Mouse (Mus musculus) forebrain, embryonic 11.5 days (tissue): ENCODE data around the gene Dnah6. TPM values are rescaled to one million over a fixed set of nuclear protein-coding genes. Genes with fewer than 3 reads are reported as not detected.

ENCODE experiments used
- ATAC-seq: fragments of 200-750 bp; cut with Nextera tagmentation; replicated peaks from 2 replicates; pipeline ENCODE4 v1.8.0; 2017; ENCODE audit warnings: moderate TSS enrichment; ENCODE audit not compliant: low FRiP score
- DNase-seq: peaks from one replicate; pipeline ENCODE4 v3.0.0-alpha.2; 2017; ENCODE audit warnings: low spot score
- H3K27ac ChIP-seq: fragments of 300-500 bp; sonication (generic); 2 replicates; pipeline ENCODE4 v1.5.1; 2014; ENCODE audit warnings: low read depth, low read length
- H3K27me3 ChIP-seq: fragments of 300-500 bp; sonication (generic); 2 replicates; pipeline ENCODE4 v1.6.1; 2014; ENCODE audit warnings: mild to moderate bottlenecking, low read length, mixed read lengths; ENCODE audit not compliant: control insufficient read depth, insufficient read depth
- H3K36me3 ChIP-seq: fragments of 300-500 bp; sonication (generic); 2 replicates; pipeline ENCODE4 v1.6.1; 2014; ENCODE audit warnings: mild to moderate bottlenecking, low read length, moderate library complexity, mixed read lengths; ENCODE audit not compliant: control insufficient read depth, insufficient read depth
- H3K4me1 ChIP-seq: fragments of 300-500 bp; sonication (generic); replicated peaks from 2 replicates; pipeline ENCODE4 v1.6.1; 2014; ENCODE audit warnings: low read length, mixed read lengths; ENCODE audit not compliant: control insufficient read depth, insufficient read depth
- H3K4me2 ChIP-seq: fragments of 300-500 bp; sonication (generic); 2 replicates; pipeline ENCODE4 v1.6.1; 2014; ENCODE audit warnings: low read depth, mild to moderate bottlenecking, low read length, moderate library complexity, mixed read lengths; ENCODE audit not compliant: severe bottlenecking
- H3K4me3 ChIP-seq: fragments of 300-500 bp; sonication (generic); 2 replicates; pipeline ENCODE4 v1.5.1; 2014; ENCODE audit warnings: low read depth, low read length
- H3K9ac ChIP-seq: fragments of 300-500 bp; sonication (generic); 2 replicates; pipeline ENCODE4 v1.6.1; 2014; ENCODE audit warnings: low read length
- H3K9me3 ChIP-seq: fragments of 300-500 bp; sonication (generic); 2 replicates; pipeline ENCODE4 v1.6.1; 2016; ENCODE audit warnings: low read length, mixed read lengths; ENCODE audit not compliant: control insufficient read depth
- WGBS: fragments of 180-500 bp; shearing (Covaris S2); extraction: QIAGEN DNeasy Blood & Tissue Kit; methylation state at CpG from one replicate; pipeline ENCODE4 v1.1.7; 2014; 5-methylcytosine and 5-hydroxymethylcytosine counted together
- polyA plus RNA-seq: library from polyadenylated mRNA; unstranded; fragments of >200 nt; fragmentation: Nextera tagmentation; extraction: Ambion mirVana; gene quantifications from 2 replicates; pipeline ENCODE4 v1.2.1, GENCODE M21; 2014

Gene Dnah6
- polyA plus RNA-seq, 1 experiment from 2014 or later: 0.04 TPM

DNA sequence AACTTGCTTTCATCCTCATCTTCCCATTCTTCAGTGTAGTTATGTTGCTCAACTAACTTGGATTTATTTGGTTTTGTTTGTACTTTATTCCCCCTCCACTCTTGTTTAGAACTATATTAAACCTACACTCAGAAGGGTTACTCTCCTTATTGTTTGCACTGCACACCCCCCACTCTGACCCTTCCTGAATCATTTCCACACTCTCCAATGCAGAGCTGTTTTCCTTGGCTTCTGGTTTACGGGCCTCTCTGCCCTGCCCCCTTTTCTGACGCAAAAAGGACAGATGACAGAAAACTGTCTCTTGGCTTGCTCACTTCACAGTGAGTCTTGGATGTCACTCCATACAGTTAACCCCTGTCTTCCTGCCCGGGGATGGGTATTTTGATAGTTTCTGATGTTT lies 38.5 kb downstream of the Dnah6 start:
- 70% methylated on average over 3 of the region's 3 CpGs for WGBS
- H3K27me3 ChIP-seq: no peaks in the 10 kb centered on the region
- H3K36me3 ChIP-seq: no peaks in the 10 kb centered on the region
- no peak overlapping the region for H3K4me2 ChIP-seq
- H3K9ac ChIP-seq: no peak overlapping the region
- H3K27ac ChIP-seq: no peak overlapping the region
- H3K4me3 ChIP-seq: no peak overlapping the region
- ATAC-seq: no peak
- no peaks in the 10 kb centered on the region for H3K4me1 ChIP-seq
- no peaks in the 10 kb centered on the region for H3K9me3 ChIP-seq
- no peak for DNase-seq

- H3K4me3 ChIP-seq: no peak overlapping the region
- WGBS: 66% methylated on average over 3 of the region's 3 CpGs
- H3K4me2 ChIP-seq: no peak overlapping the region
- no peaks in the 10 kb centered on the region for H3K4me1 ChIP-seq
- H3K9me3 ChIP-seq: no peaks in the 10 kb centered on the region
- H3K9ac ChIP-seq: no peak overlapping the region
- no peak overlapping the region for H3K27ac ChIP-seq
- no peak for ATAC-seq
- H3K36me3 ChIP-seq: no peaks in the 10 kb centered on the region
- no peak for DNase-seq
- H3K27me3 ChIP-seq: no peaks in the 10 kb centered on the region
Measured at GRCm38 (mm10) chr6:73182410-73182809, 39.0 kb downstream of the Dnah6 start.

DNA sequence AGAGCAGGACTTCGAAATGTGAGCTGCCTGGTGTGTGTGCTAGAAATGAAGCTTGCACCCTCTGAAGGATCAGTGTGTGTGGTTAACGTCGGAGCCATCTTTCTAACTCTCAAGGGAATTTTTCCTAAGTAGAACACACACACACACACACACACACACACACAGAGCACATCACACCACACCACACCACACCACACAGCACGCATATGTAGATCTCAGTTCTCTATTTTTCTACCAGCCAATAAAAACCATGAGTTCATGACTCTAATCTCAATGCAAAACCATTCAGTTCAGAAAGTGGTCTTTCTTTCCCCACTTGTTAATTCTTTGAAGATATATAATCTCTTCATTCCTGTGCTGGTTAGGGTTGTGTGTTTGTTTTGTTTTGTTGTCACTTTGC lies 39.4 kb downstream of the Dnah6 start:
- no peak overlapping the region for H3K9ac ChIP-seq
- no peaks in the 10 kb centered on the region for H3K9me3 ChIP-seq
- H3K27me3 ChIP-seq: no peaks in the 10 kb centered on the region
- no peak overlapping the region for H3K4me3 ChIP-seq
- H3K27ac ChIP-seq: no peak overlapping the region
- DNase-seq: no peak
- H3K4me2 ChIP-seq: no peak overlapping the region
- H3K36me3 ChIP-seq: no peaks in the 10 kb centered on the region
- ATAC-seq: no peak
- whole genome bisulfite sequencing: 79% methylated on average over 4 of the region's 4 CpGs
- no peaks in the 10 kb centered on the region for H3K4me1 ChIP-seq

- Histone ChIP-seq H3K4me3 (no peak overlapping the region), H3K9me3 (no peaks in the 10 kb centered on the region), H3K27me3 (no peaks in the 10 kb centered on the region), H3K36me3 (no peaks in the 10 kb centered on the region), H3K27ac (no peak overlapping the region), H3K9ac (no peak overlapping the region), H3K4me2 (no peak overlapping the region), H3K4me1 (no peaks in the 10 kb centered on the region)
- no peak for ATAC-seq
- 95% methylated on average over 3 of the region's 3 CpGs for WGBS
- DNase-seq: no peak
Measured at GRCm38 (mm10) chr6:73175156-73175555, 46.3 kb downstream of the Dnah6 start.

DNA sequence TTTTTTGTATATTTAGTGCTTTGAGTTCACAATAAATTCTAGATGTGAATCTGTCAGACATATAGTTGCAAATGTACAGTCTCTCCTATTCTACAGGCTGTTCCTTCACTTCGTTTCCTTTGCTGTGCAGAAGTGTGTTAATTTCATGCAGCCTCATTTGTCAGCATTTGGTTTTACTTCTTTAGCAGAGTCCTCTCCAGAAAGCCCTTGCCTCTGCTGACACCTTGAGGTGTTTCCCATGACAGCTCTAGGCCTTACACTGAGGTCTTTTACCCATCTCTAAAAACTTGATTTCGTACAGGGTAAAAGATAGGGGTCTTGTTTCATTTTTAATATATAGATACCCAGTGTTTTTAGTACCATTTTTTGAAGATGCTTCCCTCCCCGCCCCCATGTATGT lies 54.2 kb downstream of the Dnah6 start:
- 90% methylated on average over 3 of the region's 3 CpGs for WGBS
- Histone ChIP-seq H3K27me3 (no peaks in the 10 kb centered on the region), H3K9ac (no peak overlapping the region), H3K27ac (no peak overlapping the region), H3K36me3 (no peaks in the 10 kb centered on the region), H3K4me1 (no peaks in the 10 kb centered on the region), H3K4me3 (no peak overlapping the region), H3K4me2 (no peak overlapping the region), H3K9me3 (no peaks in the 10 kb centered on the region)
- DNase-seq: no peak
- no peak for ATAC-seq

DNA sequence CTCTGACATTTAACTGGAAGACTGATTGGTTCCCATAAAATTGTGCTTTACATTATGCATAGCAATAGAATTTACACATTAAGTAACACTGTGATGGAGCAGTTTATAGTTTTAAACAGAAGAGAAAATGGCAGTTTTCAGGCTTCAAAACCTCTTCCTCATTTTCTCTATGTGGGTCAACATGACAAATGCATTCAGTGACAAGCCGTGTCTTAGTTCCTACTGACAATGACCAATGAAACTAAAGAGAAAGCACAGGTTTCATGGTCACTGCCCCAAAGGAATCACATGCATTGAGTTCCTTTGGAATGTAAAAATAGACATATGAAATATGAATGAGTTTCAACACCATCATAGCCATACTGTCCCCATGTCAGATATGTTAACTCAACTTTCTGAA lies 58.5 kb downstream of the Dnah6 start:
- Histone ChIP-seq H3K9me3 (no peaks in the 10 kb centered on the region), H3K27ac (no peak overlapping the region), H3K4me3 (no peak overlapping the region), H3K4me1 (no peaks in the 10 kb centered on the region), H3K27me3 (no peaks in the 10 kb centered on the region), H3K36me3 (no peaks in the 10 kb centered on the region), H3K4me2 (no peak overlapping the region), H3K9ac (no peak overlapping the region)
- 82% methylated on average over 1 of the region's 1 CpGs for WGBS
- ATAC-seq (no peak), DNase-seq (no peak)

DNA sequence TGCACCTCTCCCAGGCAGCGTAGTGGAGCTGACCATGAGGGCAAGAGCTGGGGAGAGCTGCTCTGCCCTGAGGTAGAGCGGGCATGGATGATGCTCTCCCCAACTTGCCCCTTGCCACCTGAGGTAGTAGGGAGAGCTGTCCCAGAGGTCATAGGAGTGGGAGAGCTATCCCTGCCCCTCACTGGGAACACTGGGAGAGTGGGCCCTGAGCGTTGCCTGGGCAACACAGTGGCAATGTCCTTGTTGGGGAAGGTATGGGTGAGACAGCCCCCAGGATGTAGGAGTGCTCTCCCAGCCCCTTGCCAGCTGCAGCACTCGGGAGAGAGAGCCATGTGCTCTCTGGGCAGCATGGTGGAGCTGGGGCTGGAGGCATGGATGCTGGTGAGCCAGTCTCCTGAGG lies 60.1 kb downstream of the Dnah6 start:
- Histone ChIP-seq H3K4me1 (no peaks in the 10 kb centered on the region), H3K9me3 (no peaks in the 10 kb centered on the region), H3K27ac (no peak overlapping the region), H3K36me3 (no peaks in the 10 kb centered on the region), H3K27me3 (no peaks in the 10 kb centered on the region), H3K4me2 (no peak overlapping the region), H3K9ac (no peak overlapping the region), H3K4me3 (no peak overlapping the region)
- no peak for DNase-seq
- WGBS: 82% methylated on average over 4 of the region's 4 CpGs
- no peak for ATAC-seq

GRCm38 (mm10) chr6:73155455-73155854 lies 66.0 kb downstream of the Dnah6 start:
- WGBS: 88% methylated on average over 2 of the region's 2 CpGs
- ATAC-seq: no peak
- Histone ChIP-seq H3K9ac (no peak overlapping the region), H3K36me3 (no peaks in the 10 kb centered on the region), H3K4me3 (no peak overlapping the region), H3K4me1 (no peaks in the 10 kb centered on the region), H3K4me2 (no peak overlapping the region), H3K27ac (no peak overlapping the region), H3K9me3 (no peaks in the 10 kb centered on the region), H3K27me3 (no peaks in the 10 kb centered on the region)
- no peak for DNase-seq

DNA sequence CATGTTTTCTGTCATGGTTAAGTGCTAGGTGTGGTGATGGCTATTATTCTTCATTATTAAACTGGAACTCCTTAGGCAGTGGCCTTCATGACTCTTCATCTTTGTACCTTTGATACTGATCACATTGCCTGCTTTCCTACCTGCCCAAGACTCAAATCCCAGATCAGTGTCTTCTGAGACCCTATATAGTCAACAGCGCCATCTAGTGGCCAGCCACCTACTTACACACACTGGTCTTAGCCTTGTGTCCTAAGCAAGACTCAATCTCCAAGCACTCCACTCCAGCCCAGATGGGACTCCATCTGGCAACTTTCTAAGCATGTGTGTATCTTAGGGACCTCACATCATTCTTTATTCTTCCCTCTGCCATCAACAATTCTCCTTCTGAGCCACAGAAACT lies 67.8 kb downstream of the Dnah6 start:
- Histone ChIP-seq H3K4me3 (no peak overlapping the region), H3K4me1 (no peaks in the 10 kb centered on the region), H3K36me3 (no peaks in the 10 kb centered on the region), H3K9ac (no peak overlapping the region), H3K27me3 (no peaks in the 10 kb centered on the region), H3K4me2 (no peak overlapping the region), H3K27ac (no peak overlapping the region), H3K9me3 (no peaks in the 10 kb centered on the region)
- ATAC-seq: peak; percentile 80
- WGBS: 0% methylated on average over 1 of the region's 1 CpGs
- DNase-seq: peak; percentile 90
